ENCODE assay signal across 22 mouse cellular contexts in the genomic region with DNA sequence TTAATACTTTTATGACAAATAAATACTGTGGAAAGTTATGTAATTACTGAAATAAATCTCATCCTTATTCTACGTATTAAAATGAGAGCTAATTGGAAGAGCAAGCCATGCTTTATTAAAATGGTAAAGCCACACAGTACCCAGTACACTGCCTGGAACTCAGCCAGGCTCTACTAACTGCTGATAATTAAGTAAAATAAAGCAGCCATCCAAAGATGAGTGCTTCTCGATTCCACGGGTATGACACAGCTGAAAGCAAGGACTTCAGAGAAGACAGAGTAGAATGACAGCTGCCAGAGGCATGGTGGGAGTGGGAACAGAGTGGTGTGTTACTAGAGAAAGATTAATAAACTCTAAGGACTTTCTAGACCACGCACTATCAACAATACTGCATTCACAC.
"Had no signal": no experiment of that assay in that cellular context is flagged by ENCODE, and none has a peak within 500 bp of the region (broad histone marks: within the 10 kb centered on the region; RNA-seq: fewer than 3 reads in every experiment).

No protein-coding gene starts in this region.

- H3K27ac ChIP-seq: kidney, embryonic 15.5 days; limb, embryonic 10.5 days; limb, embryonic 13.5 days; liver, embryonic 12.5 days; liver, embryonic 15.5 days; lung, embryonic 15.5 days; midbrain, embryonic 10.5 days; midbrain, embryonic 13.5 days; neural tube, embryonic 12.5 days; neural tube, embryonic 15.5 days had no signal

- H3K4me2 ChIP-seq: kidney, embryonic 15.5 days; limb, embryonic 13.5 days; liver, embryonic 12.5 days; liver, embryonic 15.5 days; lung, embryonic 15.5 days; midbrain, embryonic 13.5 days; neural tube, embryonic 12.5 days; neural tube, embryonic 15.5 days had no signal

- ATAC-seq: liver, embryonic 12.5 days; midbrain, embryonic 13.5 days had no signal

- H3K9ac ChIP-seq: kidney, embryonic 15.5 days; limb, embryonic 13.5 days; liver, embryonic 12.5 days; liver, embryonic 15.5 days; lung, embryonic 15.5 days; midbrain, embryonic 13.5 days; neural tube, embryonic 12.5 days; neural tube, embryonic 15.5 days had no signal

- H3K9me3 ChIP-seq: kidney, embryonic 15.5 days; limb, embryonic 10.5 days; limb, embryonic 13.5 days; liver, embryonic 12.5 days; liver, embryonic 15.5 days; lung, embryonic 15.5 days; megakaryocyte, embryonic 14.5 days; midbrain, embryonic 10.5 days; midbrain, embryonic 13.5 days; neural tube, embryonic 12.5 days; neural tube, embryonic 15.5 days had no signal

- H3K27me3 ChIP-seq: kidney, embryonic 15.5 days; limb, embryonic 13.5 days; liver, embryonic 12.5 days; liver, embryonic 15.5 days; lung, embryonic 15.5 days; megakaryocyte, embryonic 14.5 days; midbrain, embryonic 13.5 days; neural tube, embryonic 12.5 days; neural tube, embryonic 15.5 days had no signal

- H3K4me1 ChIP-seq: kidney, embryonic 15.5 days; limb, embryonic 10.5 days; limb, embryonic 13.5 days; liver, embryonic 12.5 days; liver, embryonic 15.5 days; lung, embryonic 15.5 days; megakaryocyte, embryonic 14.5 days; midbrain, embryonic 10.5 days; midbrain, embryonic 13.5 days; neural tube, embryonic 12.5 days; neural tube, embryonic 15.5 days had no signal

- H3K36me3 ChIP-seq: kidney, embryonic 15.5 days; limb, embryonic 10.5 days; limb, embryonic 13.5 days; liver, embryonic 12.5 days; liver, embryonic 15.5 days; lung, embryonic 15.5 days; midbrain, embryonic 10.5 days; midbrain, embryonic 13.5 days; neural tube, embryonic 12.5 days; neural tube, embryonic 15.5 days had no signal

- DNase-seq: kidney, adult 11 months; kidney, adult 8-10 months; kidney, postnatal 10 days; kidney, postnatal 36 days; liver; lung, adult 18-20 months; lung, postnatal 10 days; lung, postnatal 36 days; thymus, adult 2 months; thymus, postnatal 14 days; thymus, postnatal 4 days had no signal

- H3K4me3 ChIP-seq: kidney, embryonic 15.5 days; limb, embryonic 10.5 days; limb, embryonic 13.5 days; liver, embryonic 12.5 days; liver, embryonic 15.5 days; lung, embryonic 15.5 days; megakaryocyte, embryonic 14.5 days; midbrain, embryonic 10.5 days; midbrain, embryonic 13.5 days; neural tube, embryonic 12.5 days; neural tube, embryonic 15.5 days had no signal
